Mouse (Mus musculus) limb, embryonic 12.5 days (tissue): ENCODE data around the gene Ppp2ca. TPM values are rescaled to one million over a fixed set of nuclear protein-coding genes. Genes with fewer than 3 reads are reported as not detected.

Experiments
- ATAC-seq: fragments of 200-750 bp; cut with Nextera tagmentation; 2 replicates; pipeline ENCODE4 v1.8.0; 2017; ENCODE audit warnings: low read depth, moderate TSS enrichment; ENCODE audit not compliant: insufficient number of reproducible peaks, insufficient read depth, low FRiP score, low TSS enrichment
- H3K27ac ChIP-seq: fragments of 300-500 bp; sonication (generic); 2 replicates; pipeline ENCODE4 v1.5.1; 2016; ENCODE audit warnings: mild to moderate bottlenecking, moderate library complexity
- H3K27me3 ChIP-seq: fragments of 300-500 bp; sonication (generic); 2 replicates; pipeline ENCODE4 v1.6.1; 2016; ENCODE audit warnings: mild to moderate bottlenecking, moderate library complexity
- H3K36me3 ChIP-seq: fragments of 300-500 bp; sonication (generic); 2 replicates; pipeline ENCODE4 v1.6.1; 2016; ENCODE audit warnings: mild to moderate bottlenecking, moderate library complexity
- H3K4me1 ChIP-seq: fragments of 300-500 bp; sonication (generic); replicated peaks from 2 replicates; pipeline ENCODE4 v1.6.1; 2016
- H3K4me2 ChIP-seq: fragments of 300-500 bp; sonication (generic); 2 replicates; pipeline ENCODE4 v1.6.1; 2016; ENCODE audit warnings: mild to moderate bottlenecking, moderate library complexity
- H3K4me3 ChIP-seq: fragments of 300-500 bp; sonication (generic); replicated peaks from 2 replicates; pipeline ENCODE4 v1.5.1; 2016; ENCODE audit warnings: mild to moderate bottlenecking
- H3K9ac ChIP-seq: fragments of 300-500 bp; sonication (generic); replicated peaks from 2 replicates; pipeline ENCODE4 v1.6.1; 2016; ENCODE audit warnings: mild to moderate bottlenecking, moderate library complexity
- H3K9me3 ChIP-seq: fragments of 300-500 bp; sonication (generic); 2 replicates; pipeline ENCODE4 v1.6.1; 2016; ENCODE audit warnings: mild to moderate bottlenecking, moderate library complexity
- WGBS: fragments of 180-500 bp; shearing (Covaris S2); methylation state at CpG from one replicate; pipeline ENCODE4 v1.1.7; 2016; 5-methylcytosine and 5-hydroxymethylcytosine counted together
- polyA plus RNA-seq: library from polyadenylated mRNA; unstranded; fragments of >200 nt; fragmentation: Nextera tagmentation; extraction: Ambion mirVana; gene quantifications from 2 replicates; pipeline ENCODE4 v1.2.1, GENCODE M21; 2016

The Ppp2ca gene
- polyA plus RNA-seq, 1 experiment from 2014 or later = 107 TPM

GRCm38 (mm10) chr11:52097016-52097415 is 1.5 kb upstream of the Ppp2ca start:
- Histone ChIP-seq H3K27ac (no peak overlapping the region), H3K4me2 (no peak overlapping the region)
- ATAC-seq = no peak

GRCm38 (mm10) chr11:52097596-52097995 is 885 bp upstream of the Ppp2ca start:
- Histone ChIP-seq H3K36me3 (no peaks in the 10 kb centered on the region; the same call in 1 of the 2 replicates), H3K27me3 (no peaks in the 10 kb centered on the region; the same call in 1 of the 2 replicates), H3K4me2 (peak overlapping the region; percentile 86), H3K4me1 (peaks cover 24% of the 10 kb centered on the region), H3K4me3 (no peak overlapping the region), H3K9ac (no peak overlapping the region), H3K27ac (no peak overlapping the region), H3K9me3 (no peaks in the 10 kb centered on the region)
- ATAC-seq = no peak
- WGBS = 81% methylated on average over 2 of the region's 2 CpGs

More at GRCm38 (mm10) chr11:52097016-52097415, 1.5 kb upstream of the Ppp2ca start:
- 75% methylated on average over 3 of the region's 3 CpGs for WGBS
- no peaks in the 10 kb centered on the region; the same call in 1 of the 2 replicates for H3K27me3 ChIP-seq
- H3K4me3 ChIP-seq = no peak overlapping the region
- H3K4me1 ChIP-seq = peaks cover 23% of the 10 kb centered on the region
- H3K36me3 ChIP-seq = no peaks in the 10 kb centered on the region; the same call in 1 of the 2 replicates
- H3K9me3 ChIP-seq = no peaks in the 10 kb centered on the region
- H3K9ac ChIP-seq = no peak overlapping the region

GRCm38 (mm10) chr11:52099031-52099761 is 715 bp downstream of the Ppp2ca start:
- Histone ChIP-seq H3K36me3 (no peaks in the 10 kb centered on the region; the same call in 1 of the 2 replicates), H3K9me3 (no peaks in the 10 kb centered on the region), H3K4me1 (peaks cover 24% of the 10 kb centered on the region), H3K27me3 (no peaks in the 10 kb centered on the region), H3K9ac (peak overlapping the region; percentile 99), H3K4me3 (peak overlapping the region; percentile 95), H3K27ac (peak overlapping the region; percentile 99), H3K4me2 (peak overlapping the region; percentile 86)
- peak; percentile 88 for ATAC-seq
- under 1% methylated on average over 66 of the region's 72 CpGs for WGBS

GRCm38 (mm10) chr11:52099771-52100219 is 1.3 kb downstream of the Ppp2ca start:
- H3K9ac ChIP-seq = peak overlapping the region; percentile 99
- peak overlapping the region; percentile 86 for H3K4me2 ChIP-seq
- H3K36me3 ChIP-seq = no peaks in the 10 kb centered on the region; the same call in 1 of the 2 replicates
- ATAC-seq = no peak
- 6% methylated on average over 7 of the region's 7 CpGs for WGBS
- H3K9me3 ChIP-seq = no peaks in the 10 kb centered on the region
- no peaks in the 10 kb centered on the region for H3K27me3 ChIP-seq
- peak overlapping the region; percentile 99 for H3K27ac ChIP-seq
- peak overlapping the region; percentile 95 for H3K4me3 ChIP-seq
- H3K4me1 ChIP-seq = peaks cover 24% of the 10 kb centered on the region

DNA sequence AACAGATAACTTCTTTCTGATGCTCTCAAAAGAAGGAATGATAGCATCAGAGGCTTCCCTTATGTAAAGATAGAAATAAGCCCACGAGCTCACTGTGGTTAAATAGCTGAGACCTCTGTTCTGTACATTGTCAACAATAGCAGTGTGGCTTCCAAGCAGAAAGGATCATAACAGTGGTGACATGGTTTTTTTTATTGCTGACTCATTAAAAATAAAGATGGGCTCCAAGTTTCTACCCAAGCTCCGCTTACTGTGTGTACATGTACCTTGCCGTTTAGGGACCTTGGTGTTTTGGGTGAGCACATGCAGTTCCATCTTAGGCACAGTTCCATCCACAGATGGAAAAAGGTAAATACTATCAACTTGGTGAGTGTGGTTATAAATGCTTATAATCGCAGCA is 4.5 kb downstream of the Ppp2ca start:
- H3K4me3 ChIP-seq = no peak overlapping the region
- H3K27ac ChIP-seq = no peak overlapping the region
- H3K4me2 ChIP-seq = no peak overlapping the region
- no peak for ATAC-seq
- no peaks in the 10 kb centered on the region for H3K27me3 ChIP-seq
- no peak overlapping the region for H3K9ac ChIP-seq
- H3K9me3 ChIP-seq = no peaks in the 10 kb centered on the region
- H3K4me1 ChIP-seq = peaks cover 22% of the 10 kb centered on the region
- WGBS = 90% methylated on average over 4 of the region's 4 CpGs
- H3K36me3 ChIP-seq = no peaks in the 10 kb centered on the region; the same call in 1 of the 2 replicates

DNA sequence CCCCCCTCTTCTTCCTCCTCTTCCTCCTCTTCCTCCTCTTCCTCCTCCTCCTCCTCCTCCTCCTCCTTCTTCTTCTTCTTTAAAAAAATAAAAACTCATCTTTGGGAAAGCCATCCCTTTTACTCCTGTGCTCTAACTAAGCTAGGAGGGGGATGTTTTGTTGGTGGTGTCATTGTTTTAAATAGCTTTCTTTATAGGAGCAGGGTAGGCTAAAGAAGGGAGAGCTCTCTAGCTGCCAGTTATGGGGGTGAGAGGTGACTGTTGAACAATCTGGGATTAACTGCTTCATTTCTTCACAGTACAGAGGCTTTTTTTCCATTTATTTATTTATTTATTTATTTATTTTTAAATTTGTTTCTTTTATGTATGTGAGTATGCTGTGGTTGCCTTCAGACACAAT is 7.0 kb downstream of the Ppp2ca start:
- Histone ChIP-seq H3K4me3 (no peak overlapping the region), H3K27ac (no peak overlapping the region), H3K9me3 (no peaks in the 10 kb centered on the region), H3K4me1 (peaks cover 16% of the 10 kb centered on the region), H3K9ac (no peak overlapping the region), H3K27me3 (no peaks in the 10 kb centered on the region), H3K36me3 (no peaks in the 10 kb centered on the region; the same call in 1 of the 2 replicates), H3K4me2 (no peak overlapping the region)
- no peak for ATAC-seq

DNA sequence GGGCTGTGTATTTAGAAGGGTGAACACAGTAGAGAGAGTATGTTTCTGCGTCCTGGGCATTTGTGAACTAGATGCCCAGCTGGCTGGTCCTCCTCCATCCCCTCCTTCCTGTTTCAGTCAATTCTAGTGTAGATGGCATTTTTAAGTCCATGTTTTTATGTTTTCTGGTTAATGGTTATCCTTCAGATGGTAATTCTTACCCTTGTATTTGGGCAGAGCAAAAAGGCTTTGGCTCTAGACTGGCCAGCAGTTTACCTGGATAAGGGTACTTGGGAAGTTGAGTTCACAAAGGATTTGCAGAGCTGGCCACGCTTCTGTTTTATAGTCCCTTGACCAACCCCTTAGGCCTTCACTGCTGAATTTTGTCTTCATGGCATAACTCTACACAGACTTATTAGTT is 7.6 kb downstream of the Ppp2ca start:
- peaks cover 11% of the 10 kb centered on the region for H3K4me1 ChIP-seq
- no peaks in the 10 kb centered on the region for H3K27me3 ChIP-seq
- 91% methylated on average over 2 of the region's 2 CpGs for WGBS
- no peaks in the 10 kb centered on the region for H3K9me3 ChIP-seq
- no peaks in the 10 kb centered on the region; the same call in 1 of the 2 replicates for H3K36me3 ChIP-seq
- ATAC-seq = no peak
- no peak overlapping the region for H3K27ac ChIP-seq
- no peak overlapping the region for H3K9ac ChIP-seq
- no peak overlapping the region for H3K4me3 ChIP-seq
- H3K4me2 ChIP-seq = no peak overlapping the region

DNA sequence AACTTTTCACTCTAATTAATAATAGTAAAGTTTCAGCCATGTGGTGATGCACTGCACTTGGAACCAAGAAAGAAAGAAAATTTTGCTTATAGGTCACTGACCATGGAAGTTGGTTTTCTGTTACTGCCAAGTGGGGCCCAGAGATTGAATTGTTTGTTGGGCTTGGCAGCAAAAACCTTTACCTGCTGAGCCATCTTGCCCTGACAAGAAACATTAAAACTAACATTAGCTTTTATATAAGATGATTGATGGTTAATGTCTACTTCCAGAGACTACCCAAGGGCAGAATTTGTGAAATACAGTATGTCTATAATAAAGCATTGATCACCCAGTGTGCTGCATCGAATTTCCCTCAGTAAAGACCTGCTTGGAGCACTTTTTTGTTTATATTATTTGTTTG is 8.0 kb downstream of the Ppp2ca start:
- H3K36me3 ChIP-seq = no peaks in the 10 kb centered on the region; the same call in 1 of the 2 replicates
- H3K4me2 ChIP-seq = no peak overlapping the region
- 96% methylated on average over 1 of the region's 1 CpGs for WGBS
- H3K9ac ChIP-seq = no peak overlapping the region
- no peaks in the 10 kb centered on the region for H3K9me3 ChIP-seq
- no peak for ATAC-seq
- H3K27ac ChIP-seq = no peak overlapping the region
- peaks cover 7% of the 10 kb centered on the region for H3K4me1 ChIP-seq
- no peak overlapping the region for H3K4me3 ChIP-seq
- no peaks in the 10 kb centered on the region for H3K27me3 ChIP-seq

- no peak overlapping the region for H3K4me3 ChIP-seq
- ATAC-seq = no peak
- H3K9ac ChIP-seq = no peak overlapping the region
- H3K27me3 ChIP-seq = no peaks in the 10 kb centered on the region
- WGBS = 91% methylated on average over 5 of the region's 5 CpGs
- H3K36me3 ChIP-seq = peaks cover 8% of the 10 kb centered on the region; the same call in 1 of the 2 replicates
- no peaks in the 10 kb centered on the region for H3K9me3 ChIP-seq
- H3K27ac ChIP-seq = no peak overlapping the region
- H3K4me1 ChIP-seq = no peaks in the 10 kb centered on the region
- no peak overlapping the region for H3K4me2 ChIP-seq
Measured at GRCm38 (mm10) chr11:52108796-52109195, 10.3 kb downstream of the Ppp2ca start.

GRCm38 (mm10) chr11:52109421-52109820 is 10.9 kb downstream of the Ppp2ca start:
- H3K36me3 ChIP-seq = peaks cover 14% of the 10 kb centered on the region; the same call in 1 of the 2 replicates
- H3K4me3 ChIP-seq = no peak overlapping the region
- no peaks in the 10 kb centered on the region for H3K4me1 ChIP-seq
- no peaks in the 10 kb centered on the region for H3K9me3 ChIP-seq
- no peak overlapping the region for H3K9ac ChIP-seq
- WGBS = 87% methylated on average over 1 of the region's 1 CpGs
- ATAC-seq = no peak
- H3K4me2 ChIP-seq = no peak overlapping the region
- no peaks in the 10 kb centered on the region for H3K27me3 ChIP-seq
- H3K27ac ChIP-seq = no peak overlapping the region

DNA sequence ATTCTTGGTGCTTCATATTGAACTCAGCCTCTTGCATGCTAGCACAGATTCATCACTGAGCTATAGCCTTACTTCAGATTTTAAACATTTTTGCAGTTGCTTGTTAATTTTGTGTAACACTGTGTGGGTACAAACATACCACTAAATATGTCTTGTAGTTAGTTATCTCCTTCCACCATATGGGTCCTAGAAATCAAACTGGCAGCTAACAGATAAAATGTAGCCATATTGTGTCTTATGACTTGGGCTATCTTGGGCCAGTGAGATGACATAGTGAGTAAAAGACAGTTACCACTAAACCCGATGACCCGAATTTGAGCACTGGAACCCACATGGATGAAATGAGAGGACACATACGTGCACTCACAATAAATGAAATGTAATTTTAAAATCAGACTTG is 17.0 kb downstream of the Ppp2ca start:
- Histone ChIP-seq H3K9ac (no peak overlapping the region), H3K27ac (no peak overlapping the region), H3K27me3 (no peaks in the 10 kb centered on the region), H3K4me2 (no peak overlapping the region), H3K4me3 (no peak overlapping the region), H3K9me3 (0 out of 2 replicates have a peak, but pooled peaks cover 10% of the 10 kb centered on the region), H3K4me1 (no peaks in the 10 kb centered on the region), H3K36me3 (peaks cover 74% of the 10 kb centered on the region)
- ATAC-seq = no peak
- 93% methylated on average over 3 of the region's 3 CpGs for WGBS
